Mouse (Mus musculus) cerebellum, adult 11-12 months (tissue): ENCODE results near the gene Sh2d6.
"Not testable (repeated sequence)": the region's sequence is repeated elsewhere in the genome, so short reads cannot be mapped to it uniquely, and the experiment has no call there.

Experiments
- DNase-seq: peaks from one replicate; pipeline ENCODE4 v3.0.0; 2022

Gene Sh2d6

GRCm38 (mm10) chr6:72534035-72534809, 12.7 kb upstream of the Sh2d6 start:
- peak; percentile 61 for DNase-seq

DNA sequence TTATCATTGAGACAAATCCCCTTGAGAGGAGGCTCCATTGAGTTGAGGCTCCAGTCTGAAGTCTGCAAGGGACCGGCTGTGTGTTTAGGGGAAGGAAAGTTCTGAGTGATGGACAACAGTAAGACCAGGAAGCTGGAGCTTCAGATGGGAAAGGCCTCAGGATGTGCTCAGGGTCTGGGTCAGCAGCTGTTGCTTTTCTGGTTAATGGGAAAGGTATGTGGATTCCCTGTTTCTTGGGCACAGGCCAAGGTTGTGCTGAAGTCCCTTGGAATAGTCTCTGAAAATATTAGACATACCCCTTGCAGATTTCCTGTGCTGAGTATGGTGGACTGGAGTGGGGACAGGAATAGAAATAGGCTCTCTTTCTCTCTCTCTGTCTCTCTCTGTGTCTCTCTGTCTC, 12.0 kb upstream of the Sh2d6 start:
- DNase-seq, result not testable (repeated sequence)

GRCm38 (mm10) chr6:72532580-72532979, 11.1 kb upstream of the Sh2d6 start:
- no peak for DNase-seq

DNA sequence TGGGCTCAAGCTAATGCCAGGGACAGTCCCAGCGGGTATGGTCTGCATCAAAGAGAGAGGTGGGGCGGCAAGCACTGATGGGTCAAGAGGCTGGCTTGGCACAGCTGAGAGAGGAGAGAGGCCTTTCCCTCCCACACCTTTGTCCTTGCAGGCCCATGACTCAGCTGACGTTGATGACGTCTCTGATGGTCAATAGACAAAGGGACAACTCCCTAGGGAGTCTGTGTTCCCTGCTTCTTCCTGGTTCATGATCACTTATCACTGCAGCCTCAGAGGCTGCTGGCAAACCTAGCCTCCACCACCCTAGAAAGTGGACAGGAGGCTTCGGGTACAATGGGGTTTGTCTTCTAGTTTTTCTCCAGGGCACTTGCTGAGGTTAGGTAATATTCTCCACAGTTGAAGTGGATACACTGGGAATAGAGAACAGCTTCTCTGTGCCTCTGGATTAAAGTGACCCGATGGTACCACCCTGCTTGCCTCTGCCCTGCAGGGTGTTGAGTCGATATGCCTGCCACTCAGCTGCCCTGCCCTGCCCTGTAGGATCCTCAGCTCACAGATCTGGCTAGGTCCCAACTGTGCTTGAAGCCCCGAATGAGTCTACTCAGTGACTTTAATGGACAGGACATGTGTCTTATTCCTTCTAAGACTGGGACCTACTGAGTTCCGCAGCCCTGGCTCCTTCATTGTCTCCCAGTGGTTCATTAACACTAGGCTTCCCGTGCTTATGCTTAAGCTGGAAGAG, 7.1 kb upstream of the Sh2d6 start:
- DNase-seq, result no peak

DNA sequence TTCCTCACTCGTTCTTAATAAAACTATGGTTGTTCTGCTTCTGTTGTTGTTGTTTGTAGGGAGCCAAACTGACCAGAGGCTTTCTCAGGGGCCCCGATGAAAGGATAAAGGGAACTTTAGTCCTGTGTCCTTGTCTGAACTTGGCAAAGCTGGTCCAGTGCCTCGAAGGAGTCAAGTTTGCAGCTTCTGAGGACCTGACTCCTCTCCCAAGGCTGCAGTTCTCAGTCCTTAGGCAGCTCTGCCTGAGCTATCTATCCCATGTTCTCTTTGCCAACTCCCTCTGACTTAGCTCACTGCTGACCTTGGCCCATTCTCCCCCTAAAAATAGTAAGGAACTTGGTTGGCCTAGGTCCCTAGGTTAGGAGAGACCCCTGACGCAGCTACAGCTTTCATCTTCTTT, 5.6 kb upstream of the Sh2d6 start:
- DNase-seq, result no peak

DNA sequence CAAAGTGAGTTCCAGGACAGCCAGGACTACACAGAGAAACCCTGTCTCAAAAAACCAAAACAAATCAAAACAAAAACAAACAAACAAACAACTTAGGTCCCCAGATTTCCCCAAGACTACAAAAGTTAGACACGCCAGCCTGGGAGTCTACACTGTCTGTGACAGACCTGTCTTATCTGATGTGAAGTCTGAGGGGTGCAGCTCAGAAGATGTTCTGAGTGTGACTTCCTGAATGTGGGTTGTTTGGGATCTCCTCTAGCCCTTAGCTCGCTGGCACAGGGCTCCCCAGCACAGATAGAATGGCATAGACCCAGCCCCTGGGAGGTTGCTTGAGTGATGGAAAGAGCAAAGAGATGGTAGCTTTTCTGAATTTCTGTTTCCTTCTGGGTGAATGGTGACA, 2.7 kb upstream of the Sh2d6 start:
- no peak for DNase-seq

DNA sequence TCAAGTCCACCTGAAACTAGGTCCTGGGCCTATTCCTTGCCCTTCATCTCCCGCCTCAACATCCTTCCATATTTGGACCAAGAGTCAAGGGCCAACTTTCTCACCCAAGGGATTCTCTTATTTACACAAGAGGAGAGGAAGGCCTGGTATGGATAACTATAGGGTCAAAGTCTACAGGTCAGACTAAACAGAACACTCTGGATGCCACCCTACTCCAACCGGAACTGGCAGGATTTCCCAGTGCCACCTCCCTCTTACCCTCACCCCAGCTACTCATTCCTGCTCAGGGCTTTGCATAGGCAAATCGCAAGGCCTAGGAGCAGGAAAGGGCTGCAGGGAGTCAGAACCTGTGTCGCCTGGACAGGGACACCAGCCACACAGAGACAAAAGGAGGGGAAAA, 1.7 kb upstream of the Sh2d6 start:
- DNase-seq, result no peak

DNA sequence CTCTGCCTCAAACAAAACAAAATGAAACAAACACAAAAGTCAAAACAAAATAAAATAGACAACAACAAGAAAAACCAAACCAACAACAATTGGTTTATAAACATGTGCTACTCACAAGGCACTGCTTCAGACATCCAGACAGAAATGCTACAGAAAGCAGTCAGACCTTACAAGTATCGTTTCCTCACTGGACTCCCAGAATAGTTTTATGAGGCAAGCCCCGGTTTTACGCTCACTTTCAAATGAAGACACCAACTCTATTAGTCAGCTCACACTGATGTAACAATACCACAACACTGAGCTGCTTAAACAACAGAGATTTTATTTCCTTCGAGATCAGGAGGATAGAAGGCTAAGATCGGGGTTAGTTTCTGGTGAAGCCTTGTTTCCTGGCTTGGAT, 781 bp upstream of the Sh2d6 start:
- DNase-seq, result no peak

GRCm38 (mm10) chr6:72520904-72521303, 603 bp downstream of the Sh2d6 start:
- DNase-seq, result no peak

DNA sequence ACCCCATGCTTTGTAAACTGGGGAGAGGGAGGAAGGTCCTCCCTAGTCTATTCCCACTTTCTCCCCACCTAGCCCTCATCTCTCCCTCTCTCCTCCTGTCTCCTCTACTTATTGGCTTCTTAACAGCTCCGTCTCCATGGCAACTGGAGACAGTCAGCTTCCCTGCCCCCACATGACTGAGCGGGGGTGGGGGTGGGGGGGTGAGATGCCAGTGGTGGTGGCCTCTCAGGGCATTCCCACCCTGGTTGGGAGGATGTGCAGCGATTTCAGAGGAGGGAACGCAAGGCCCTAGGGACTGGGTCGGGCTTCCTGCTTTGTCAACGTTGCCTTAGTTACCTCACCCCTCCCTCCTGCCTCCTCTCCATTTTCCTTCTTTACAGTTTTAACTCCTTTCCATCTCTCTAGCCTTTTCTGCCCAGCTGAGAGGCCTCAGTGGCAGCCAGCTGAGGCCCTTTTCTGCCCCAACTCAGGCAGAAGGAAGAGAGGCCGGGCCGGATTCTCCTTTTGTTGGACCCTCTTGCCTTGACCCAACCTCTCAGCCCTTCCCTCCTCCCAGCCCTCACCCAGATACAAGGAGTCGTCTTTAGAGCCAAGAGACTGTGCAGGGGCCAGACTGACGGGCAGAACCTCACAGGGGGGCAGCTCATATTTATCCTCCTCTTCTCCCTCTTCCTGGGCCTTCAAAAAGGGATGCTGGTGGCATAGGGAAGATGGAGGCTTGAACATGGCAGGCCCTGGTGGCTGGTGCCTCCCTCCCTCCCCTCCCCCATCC, 1.4 kb downstream of the Sh2d6 start:
- no peak for DNase-seq

GRCm38 (mm10) chr6:72519303-72519702, 2.2 kb downstream of the Sh2d6 start:
- DNase-seq, result no peak

DNA sequence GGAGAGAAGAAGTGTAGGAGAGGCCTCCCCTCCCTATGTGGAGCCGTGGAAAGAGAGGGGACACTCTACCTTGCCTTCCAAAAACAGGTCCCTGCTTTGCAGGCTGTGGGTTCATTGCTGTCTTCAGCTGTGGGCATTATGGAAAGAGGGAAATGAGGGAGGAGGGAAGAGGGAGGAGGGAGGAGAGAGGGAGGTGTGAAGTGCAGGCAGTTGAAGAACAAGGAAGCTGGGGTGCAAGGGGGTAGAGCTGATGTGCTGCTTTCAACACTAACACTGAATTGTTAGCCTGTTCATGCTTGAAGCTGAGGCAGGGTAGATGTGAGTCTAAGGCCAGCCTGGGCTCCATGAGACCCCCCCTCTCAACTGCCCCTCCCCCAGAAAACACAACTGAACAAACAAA, 2.7 kb downstream of the Sh2d6 start:
- no peak for DNase-seq

DNA sequence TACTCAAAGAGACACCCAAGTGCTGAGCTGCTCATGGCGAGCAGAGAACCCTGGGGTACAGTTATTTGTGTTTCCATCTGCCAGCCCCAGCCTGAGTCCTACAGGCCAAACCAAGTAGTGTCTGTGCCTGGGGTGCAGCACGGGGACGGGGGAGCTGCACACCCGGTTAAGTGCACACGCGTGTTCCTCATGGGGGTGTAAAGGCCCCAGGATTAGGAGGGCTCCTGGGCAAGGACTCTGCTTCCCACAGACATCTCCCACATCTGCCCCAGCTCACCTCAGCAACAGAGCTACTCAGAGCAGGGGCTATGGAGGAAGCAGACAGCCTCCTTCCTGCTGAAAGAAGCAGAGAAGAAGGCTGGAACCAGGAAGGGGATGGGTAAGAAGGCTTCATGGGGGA, 5.9 kb downstream of the Sh2d6 start:
- no peak for DNase-seq

DNA sequence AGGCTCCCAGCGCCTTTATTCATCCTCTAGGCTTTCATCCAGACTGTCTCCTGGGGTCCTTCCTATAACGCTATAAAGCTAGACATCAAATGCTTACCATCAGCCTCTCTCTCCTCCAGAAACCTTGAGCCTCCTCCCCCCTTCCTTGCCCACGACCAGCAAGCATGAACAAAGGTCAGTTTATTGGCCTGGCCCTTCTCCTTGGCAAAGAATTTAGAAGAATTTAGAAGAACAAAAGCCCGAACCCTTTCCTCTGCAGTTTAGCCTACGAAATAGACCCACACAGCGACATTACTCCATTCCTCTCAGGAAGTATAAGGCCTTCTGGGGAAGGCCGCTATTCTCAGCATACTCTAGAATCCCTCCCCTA, 8.5 kb downstream of the Sh2d6 start:
- no peak for DNase-seq

DNA sequence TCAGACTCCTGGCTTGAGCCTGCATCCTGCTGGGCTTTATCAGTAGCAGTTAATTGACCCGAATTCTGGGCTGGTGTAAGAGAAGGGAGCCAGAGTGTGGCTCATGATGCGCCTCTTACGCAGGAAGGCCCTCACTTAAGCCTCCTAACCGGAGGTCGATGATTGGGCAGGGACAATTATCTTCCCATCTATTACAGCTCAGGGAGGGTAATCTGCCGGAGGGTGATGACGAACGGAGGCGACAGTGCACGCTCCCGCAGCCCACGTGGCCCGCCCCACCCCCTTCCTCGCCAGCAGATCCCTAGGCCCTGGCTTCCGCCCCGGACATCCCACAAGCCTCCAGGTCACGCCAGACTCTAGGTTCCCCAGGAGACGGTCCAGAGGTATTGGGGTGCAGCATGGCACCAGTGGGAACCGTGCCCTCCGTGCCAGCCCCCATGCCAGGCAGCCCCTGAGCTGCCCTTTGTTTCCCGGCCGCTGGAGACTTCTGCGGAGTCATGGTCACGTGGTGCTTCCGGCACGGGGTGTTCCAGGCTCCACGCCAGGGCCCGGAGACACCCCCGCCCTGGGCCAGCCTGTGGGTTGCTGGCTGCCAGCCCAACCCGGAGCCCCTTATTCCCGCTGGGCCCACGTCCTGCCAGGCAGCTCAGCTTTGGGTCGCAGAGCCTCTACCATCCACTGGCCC, 9.0 kb downstream of the Sh2d6 start:
- peak; percentile 85 for DNase-seq

- no peak for DNase-seq
Measured at GRCm38 (mm10) chr6:72510686-72511421, 10.7 kb downstream of the Sh2d6 start.

GRCm38 (mm10) chr6:72509872-72510435, 11.6 kb downstream of the Sh2d6 start:
- DNase-seq, result no peak

GRCm38 (mm10) chr6:72508596-72508995, 12.9 kb downstream of the Sh2d6 start:
- DNase-seq, result no peak

DNA sequence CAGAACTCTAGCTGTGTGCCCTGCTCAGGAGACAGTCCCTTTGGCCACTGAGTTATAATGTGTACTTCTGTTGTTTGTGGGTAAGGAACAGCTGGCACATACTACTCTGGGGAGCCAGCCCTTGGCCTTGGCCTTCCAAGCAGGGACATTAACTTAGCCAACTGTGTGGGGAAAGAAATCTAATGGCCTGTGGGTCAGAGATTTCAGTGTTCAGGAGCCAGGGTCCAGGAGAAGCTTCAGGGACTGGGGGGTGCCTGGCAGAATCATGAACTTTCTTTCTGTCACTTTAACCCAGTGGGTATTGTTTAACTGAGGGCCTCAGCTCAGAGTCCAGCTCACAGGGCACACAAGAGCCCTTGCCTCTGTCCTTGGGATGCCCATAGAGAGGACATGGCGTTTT, 15.4 kb downstream of the Sh2d6 start:
- DNase-seq, result no peak

GRCm38 (mm10) chr6:72503939-72504338, 17.6 kb downstream of the Sh2d6 start:
- DNase-seq, result no peak

DNA sequence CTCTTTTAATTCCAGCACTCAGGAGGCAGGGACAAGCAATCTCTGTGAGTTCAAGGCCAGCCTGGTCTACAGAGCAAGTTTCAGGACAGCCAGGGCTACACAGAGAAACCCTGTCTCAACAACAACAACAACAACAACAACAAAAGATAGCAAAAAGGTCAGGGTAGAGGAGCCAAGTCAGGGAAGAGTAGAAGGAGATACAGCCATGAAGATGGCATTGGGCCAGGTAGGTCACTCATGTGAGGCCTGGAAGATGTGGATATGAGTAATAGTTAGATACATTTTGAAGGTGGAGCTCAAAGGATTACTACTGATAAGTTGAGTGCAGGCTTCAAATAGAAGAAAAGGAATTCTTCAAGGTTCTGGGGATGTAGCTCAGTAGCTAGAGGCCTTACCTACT, 18.2 kb downstream of the Sh2d6 start:
- DNase-seq, result no peak

DNA sequence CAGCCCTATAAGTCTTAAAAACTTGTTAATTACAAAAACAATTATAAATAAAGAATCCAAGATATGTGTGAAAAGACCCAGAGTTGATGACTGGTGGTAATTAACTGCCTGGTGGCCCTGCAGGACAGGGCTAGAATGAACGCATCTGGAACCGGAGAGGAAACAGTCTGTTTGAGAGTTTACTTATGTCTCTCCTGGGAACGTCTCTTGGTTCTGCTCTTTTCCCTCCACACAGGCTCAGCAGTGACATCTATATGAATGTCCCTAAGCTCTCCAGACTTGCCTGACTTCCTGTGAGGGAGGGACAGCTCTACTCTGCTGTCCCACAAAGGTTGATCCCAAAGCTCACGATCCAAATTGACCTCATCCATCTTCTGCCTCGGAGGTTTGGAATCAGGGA, 22.6 kb downstream of the Sh2d6 start:
- DNase-seq, result no peak
